Mouse (Mus musculus) neural tube, embryonic 11.5 days (tissue): ENCODE measurements around the gene Rorb. TPM values are rescaled to one million over a fixed set of nuclear protein-coding genes. Genes with fewer than 3 reads are reported as not detected.

Experiments used
- ATAC-seq: fragments of 200-750 bp; cut with Nextera tagmentation; 2 replicates; pipeline ENCODE4 v1.8.0; 2017; ENCODE audit warnings: moderate number of reproducible peaks, mild to moderate bottlenecking, moderate TSS enrichment, moderate library complexity; ENCODE audit not compliant: insufficient read depth, low FRiP score, low TSS enrichment
- DNase-seq: peaks from one replicate; pipeline ENCODE4 v3.0.0-alpha.2; 2015; ENCODE audit warnings: low spot score
- H3K27ac ChIP-seq: fragments of 300-500 bp; sonication (generic); 2 replicates; pipeline ENCODE4 v1.5.1; 2014; ENCODE audit warnings: low read depth, mild to moderate bottlenecking, low read length
- H3K27me3 ChIP-seq: fragments of 300-500 bp; sonication (generic); 2 replicates; pipeline ENCODE4 v1.6.1; 2014; ENCODE audit warnings: mild to moderate bottlenecking, low read length, mixed read lengths; ENCODE audit not compliant: control insufficient read depth, insufficient read depth
- H3K36me3 ChIP-seq: fragments of 300-500 bp; sonication (generic); 2 replicates; pipeline ENCODE4 v1.6.1; 2014; ENCODE audit warnings: mild to moderate bottlenecking, low read length, moderate library complexity, mixed read lengths; ENCODE audit not compliant: control insufficient read depth, insufficient read depth
- H3K4me1 ChIP-seq: fragments of 300-500 bp; sonication (generic); 2 replicates; pipeline ENCODE4 v1.6.1; 2014; ENCODE audit warnings: low read length, mixed read lengths; ENCODE audit not compliant: control insufficient read depth, insufficient read depth
- H3K4me2 ChIP-seq: fragments of 300-500 bp; sonication (generic); 2 replicates; pipeline ENCODE4 v1.6.1; 2014; ENCODE audit warnings: low read depth, mild to moderate bottlenecking, moderate library complexity
- H3K4me3 ChIP-seq: fragments of 300-500 bp; sonication (generic); 2 replicates; pipeline ENCODE4 v1.5.1; 2014; ENCODE audit warnings: low read depth, low read length
- H3K9ac ChIP-seq: fragments of 300-500 bp; sonication (generic); 2 replicates; pipeline ENCODE4 v1.6.1; 2014; ENCODE audit warnings: mild to moderate bottlenecking, low read length
- H3K9me3 ChIP-seq: fragments of 300-500 bp; sonication (generic); 2 replicates; pipeline ENCODE4 v1.6.1; 2016; ENCODE audit warnings: low read length; ENCODE audit not compliant: control insufficient read depth
- WGBS: fragments of 180-500 bp; shearing (Covaris S2); extraction: QIAGEN DNeasy Blood & Tissue Kit; methylation state at CpG from one replicate; pipeline ENCODE4 v1.1.7; 2014; 5-methylcytosine and 5-hydroxymethylcytosine counted together
- polyA plus RNA-seq: library from polyadenylated mRNA; unstranded; fragments of >200 nt; fragmentation: Nextera tagmentation; extraction: Ambion mirVana; gene quantifications from 2 replicates; pipeline ENCODE4 v1.2.1, GENCODE M21; 2014

Gene Rorb
- 2.0 and 2.5 TPM in 2 replicates for polyA plus RNA-seq

DNA sequence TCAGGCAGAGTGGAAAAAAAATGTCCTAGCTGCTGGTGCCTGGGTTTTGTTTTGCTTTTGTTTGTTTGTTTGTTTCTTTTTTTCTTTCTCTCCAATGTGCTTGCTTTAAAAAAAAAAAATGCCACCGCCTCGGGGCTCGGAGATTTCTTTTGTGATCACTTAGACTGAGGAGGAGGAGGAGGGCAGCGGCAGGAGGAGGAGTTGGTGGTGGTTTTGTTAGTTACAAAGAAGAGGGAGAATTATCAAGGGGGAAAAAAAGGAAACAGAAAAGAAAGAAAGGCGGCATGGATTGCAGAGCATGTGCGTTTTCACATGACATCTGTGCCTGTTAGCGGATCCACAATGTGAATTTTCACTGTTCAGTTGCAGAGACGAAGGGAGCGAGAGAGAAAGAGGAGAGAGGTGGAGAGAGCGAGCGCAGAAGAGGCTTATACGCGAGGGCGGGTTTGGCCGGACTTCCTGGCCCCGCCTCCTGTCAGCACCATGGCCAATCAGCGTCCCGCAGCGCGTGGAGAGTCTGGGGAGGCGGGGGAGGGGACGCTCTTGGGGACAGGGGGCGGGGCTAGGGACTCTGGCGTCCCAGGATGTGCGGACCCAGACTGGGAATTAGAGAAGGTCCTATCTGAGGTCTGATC lies at the start of gene Rorb:
Rorb (minus strand) TSS at position 404 of the 635 bp plus-strand sequence.
- H3K27ac ChIP-seq = peak within 1 kb of the TSS; percentile 60; the same call in 1 of the 2 replicates
- H3K9ac ChIP-seq = peak within 1 kb of the TSS; percentile 60
- peak; percentile 98 for ATAC-seq
- H3K4me3 ChIP-seq = peak within 1 kb of the TSS; percentile 44
- 0 out of 2 replicates have a peak, but pooled peaks cover 3% of the 10 kb centered on the region for H3K4me1 ChIP-seq
- H3K36me3 ChIP-seq = no peaks in the 10 kb centered on the region
- H3K9me3 ChIP-seq = no peaks in the 10 kb centered on the region
- peak; percentile 92 for DNase-seq
- H3K4me2 ChIP-seq = peak within 1 kb of the TSS; percentile 89
- H3K27me3 ChIP-seq = peaks cover 13% of the 10 kb centered on the region
- WGBS = under 1% methylated on average over 25 of the region's 25 CpGs

DNA sequence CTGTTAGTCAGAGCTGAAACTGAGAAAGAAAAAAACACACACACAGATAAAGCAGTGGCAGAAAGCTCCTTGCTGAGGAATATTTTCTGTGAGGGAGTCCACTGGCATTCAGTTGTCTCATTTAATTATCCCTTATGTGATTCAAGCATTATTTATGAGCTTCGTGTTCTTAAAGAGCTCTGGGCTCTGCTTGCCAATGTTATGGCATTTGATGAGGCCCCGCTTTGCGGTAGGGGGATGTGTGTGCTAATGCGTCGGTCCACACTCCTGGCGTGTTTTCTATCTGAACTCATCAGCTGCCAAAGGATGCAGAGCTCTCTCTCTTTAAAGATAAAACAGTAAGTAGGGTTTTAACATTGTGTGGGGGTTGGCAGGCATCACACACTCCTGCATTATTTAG lies 37.9 kb upstream of the Rorb start:
- H3K27ac ChIP-seq = no peak overlapping the region
- no peaks in the 10 kb centered on the region for H3K36me3 ChIP-seq
- no peaks in the 10 kb centered on the region for H3K9me3 ChIP-seq
- no peak overlapping the region for H3K9ac ChIP-seq
- no peaks in the 10 kb centered on the region for H3K27me3 ChIP-seq
- H3K4me2 ChIP-seq = no peak overlapping the region
- ATAC-seq = no peak
- no peaks in the 10 kb centered on the region for H3K4me1 ChIP-seq
- 72% methylated on average over 6 of the region's 6 CpGs for WGBS
- no peak overlapping the region for H3K4me3 ChIP-seq
- DNase-seq = no peak

DNA sequence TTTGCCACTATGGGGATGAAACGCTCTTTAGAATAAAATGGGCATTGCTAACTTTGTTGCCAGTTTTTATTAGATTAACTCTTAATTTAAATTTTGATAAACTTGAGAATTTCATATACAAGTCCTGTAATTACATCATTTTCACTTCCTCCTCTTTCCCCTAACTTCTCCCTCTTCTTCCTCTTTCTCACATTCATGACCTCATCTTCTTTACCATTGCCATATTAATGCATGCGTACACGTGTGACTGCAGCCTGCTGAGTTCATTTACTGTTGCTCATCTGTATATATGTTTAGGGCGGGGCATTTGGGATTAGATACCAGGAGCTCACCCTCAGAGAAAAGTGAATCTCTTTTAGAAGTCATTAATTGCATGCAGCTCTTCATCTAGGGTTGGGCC lies 33.5 kb upstream of the Rorb start:
- no peak overlapping the region for H3K4me3 ChIP-seq
- no peaks in the 10 kb centered on the region for H3K27me3 ChIP-seq
- DNase-seq (no peak), ATAC-seq (no peak)
- no peak overlapping the region for H3K4me2 ChIP-seq
- H3K36me3 ChIP-seq = no peaks in the 10 kb centered on the region
- no peaks in the 10 kb centered on the region for H3K4me1 ChIP-seq
- H3K9me3 ChIP-seq = no peaks in the 10 kb centered on the region
- WGBS = 94% methylated on average over 4 of the region's 4 CpGs
- H3K27ac ChIP-seq = no peak overlapping the region
- H3K9ac ChIP-seq = no peak overlapping the region

DNA sequence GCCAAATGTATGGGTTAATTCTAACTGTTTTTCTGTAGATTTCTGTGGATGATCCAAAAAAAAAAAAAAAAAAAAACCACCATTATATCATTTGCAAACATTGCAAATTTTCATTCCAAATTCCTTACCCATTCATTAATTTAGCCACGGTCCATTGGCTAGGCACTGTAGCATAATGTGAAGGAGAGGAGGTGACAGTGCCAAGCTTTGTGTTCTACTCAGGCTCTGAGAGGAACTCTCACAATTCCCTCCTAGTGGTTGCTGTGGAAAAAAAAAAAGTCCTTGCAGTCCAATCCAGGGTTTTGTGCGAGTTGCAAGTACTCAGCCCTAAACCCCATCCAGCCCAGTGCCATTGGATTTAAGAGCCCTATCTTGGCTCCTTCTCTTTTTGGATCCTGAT lies 25.9 kb upstream of the Rorb start:
- no peak overlapping the region for H3K27ac ChIP-seq
- no peak overlapping the region for H3K4me2 ChIP-seq
- no peak for DNase-seq
- H3K36me3 ChIP-seq = no peaks in the 10 kb centered on the region
- H3K27me3 ChIP-seq = no peaks in the 10 kb centered on the region
- H3K9me3 ChIP-seq = no peaks in the 10 kb centered on the region
- H3K4me1 ChIP-seq = no peaks in the 10 kb centered on the region
- no peak; the same call in 1 of the 2 replicates for ATAC-seq
- WGBS = 58% methylated on average over 2 of the region's 2 CpGs
- no peak overlapping the region for H3K9ac ChIP-seq
- H3K4me3 ChIP-seq = no peak overlapping the region

GRCm38 (mm10) chr19:19135838-19136237 lies 24.8 kb upstream of the Rorb start:
- Histone ChIP-seq H3K9me3 (no peaks in the 10 kb centered on the region), H3K4me2 (no peak overlapping the region), H3K4me1 (no peaks in the 10 kb centered on the region), H3K9ac (no peak overlapping the region), H3K4me3 (no peak overlapping the region), H3K27me3 (no peaks in the 10 kb centered on the region), H3K36me3 (no peaks in the 10 kb centered on the region), H3K27ac (no peak overlapping the region)
- DNase-seq (no peak), ATAC-seq (no peak)
- WGBS = 87% methylated on average over 2 of the region's 2 CpGs

- Histone ChIP-seq H3K27ac (no peak overlapping the region), H3K27me3 (no peaks in the 10 kb centered on the region)
- 55% methylated on average over 2 of the region's 2 CpGs for WGBS
These were observed 11.3 kb upstream of the Rorb start for GRCm38 (mm10) chr19:19122324-19122723.

DNA sequence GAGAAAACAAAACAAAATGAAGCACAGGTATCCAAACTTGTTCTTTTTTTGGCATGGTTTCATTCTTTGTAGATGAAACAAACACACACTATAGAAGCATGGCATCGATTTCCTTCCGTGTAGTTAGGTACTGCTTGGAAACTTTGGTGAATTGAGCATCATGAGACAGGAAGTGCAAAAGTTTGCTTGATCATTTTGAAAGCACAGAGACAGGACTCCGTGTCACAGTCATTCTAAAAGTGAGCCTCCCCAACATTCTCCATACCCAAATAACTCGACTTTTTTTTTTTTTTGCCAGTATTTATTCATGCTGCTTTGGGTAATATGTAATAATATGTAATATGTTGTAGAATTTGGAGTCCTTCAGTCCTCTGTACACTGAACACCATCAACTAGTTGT lies 1.2 kb upstream of the Rorb start:
- H3K27ac ChIP-seq = no peak overlapping the region
- no peaks in the 10 kb centered on the region for H3K9me3 ChIP-seq
- peaks cover 13% of the 10 kb centered on the region for H3K27me3 ChIP-seq
- no peak overlapping the region for H3K4me2 ChIP-seq
- H3K4me1 ChIP-seq = 0 out of 2 replicates have a peak, but pooled peaks cover 3% of the 10 kb centered on the region
- no peak for ATAC-seq
- 61% methylated on average over 4 of the region's 4 CpGs for WGBS
- no peaks in the 10 kb centered on the region for H3K36me3 ChIP-seq
- no peak overlapping the region for H3K9ac ChIP-seq
- no peak overlapping the region for H3K4me3 ChIP-seq
- no peak for DNase-seq

More at GRCm38 (mm10) chr19:19122324-19122723, 11.3 kb upstream of the Rorb start:
- Histone ChIP-seq H3K36me3 (no peaks in the 10 kb centered on the region), H3K4me2 (no peak overlapping the region), H3K9ac (no peak overlapping the region), H3K4me3 (no peak overlapping the region), H3K9me3 (no peaks in the 10 kb centered on the region), H3K4me1 (no peaks in the 10 kb centered on the region)
- no peak for DNase-seq
- no peak for ATAC-seq

GRCm38 (mm10) chr19:19111428-19112170 lies 603 bp upstream of the Rorb start:
- no peak overlapping the region for H3K9ac ChIP-seq

More at GRCm38 (mm10) chr19:19111428-19112170, 603 bp upstream of the Rorb start:
- H3K27ac ChIP-seq = no peak overlapping the region
- no peaks in the 10 kb centered on the region for H3K36me3 ChIP-seq
- no peaks in the 10 kb centered on the region for H3K9me3 ChIP-seq
- H3K4me2 ChIP-seq = peak overlapping the region; percentile 89
- WGBS = 4% methylated on average over 12 of the region's 12 CpGs
- H3K4me3 ChIP-seq = peak overlapping the region; percentile 44
- no peak; the same call in 1 of the 2 replicates for ATAC-seq
- 0 out of 2 replicates have a peak, but pooled peaks cover 3% of the 10 kb centered on the region for H3K4me1 ChIP-seq
- H3K27me3 ChIP-seq = peaks cover 13% of the 10 kb centered on the region
- DNase-seq = no peak
